Mouse (Mus musculus) hindbrain, embryonic 11.5 days (tissue): ENCODE results near the gene Radil. TPM values are rescaled to one million over a fixed set of nuclear protein-coding genes. Genes with fewer than 3 reads are reported as not detected.
A peak's percentile ranks its signal among the peaks of the same experiment; 100 is the strongest.

Experiments used
- ATAC-seq: fragments of 200-750 bp; cut with Nextera tagmentation; 2 replicates; pipeline ENCODE4 v1.8.0; 2017; ENCODE audit warnings: mild to moderate bottlenecking, moderate TSS enrichment, moderate library complexity; ENCODE audit not compliant: low FRiP score
- DNase-seq: peaks from one replicate; pipeline ENCODE4 v3.0.0-alpha.2; 2015; ENCODE audit warnings: low spot score
- H3K27ac ChIP-seq: fragments of 300-500 bp; sonication (generic); 2 replicates; pipeline ENCODE4 v1.5.1; 2014; ENCODE audit warnings: mild to moderate bottlenecking, low read depth, low read length
- H3K27me3 ChIP-seq: fragments of 300-500 bp; sonication (generic); 2 replicates; pipeline ENCODE4 v1.6.1; 2014; ENCODE audit warnings: mild to moderate bottlenecking, low read length, moderate library complexity, mixed read lengths; ENCODE audit not compliant: control insufficient read depth, insufficient read depth
- H3K36me3 ChIP-seq: fragments of 300-500 bp; sonication (generic); 2 replicates; pipeline ENCODE4 v1.6.1; 2014; ENCODE audit warnings: mild to moderate bottlenecking, low read length, moderate library complexity, mixed read lengths; ENCODE audit not compliant: control insufficient read depth, insufficient read depth
- H3K4me1 ChIP-seq: fragments of 300-500 bp; sonication (generic); replicated peaks from 2 replicates; pipeline ENCODE4 v1.6.1; 2014; ENCODE audit warnings: low read length, mixed read lengths; ENCODE audit not compliant: control insufficient read depth, insufficient read depth
- H3K4me2 ChIP-seq: fragments of 300-500 bp; sonication (generic); replicated peaks from 2 replicates; pipeline ENCODE4 v1.6.1; 2014; ENCODE audit warnings: mild to moderate bottlenecking, low read depth, low read length
- H3K4me3 ChIP-seq: fragments of 300-500 bp; sonication (generic); 2 replicates; pipeline ENCODE4 v1.5.1; 2014; ENCODE audit warnings: low read depth, low read length
- H3K9ac ChIP-seq: fragments of 300-500 bp; sonication (generic); 2 replicates; pipeline ENCODE4 v1.6.1; 2014; ENCODE audit warnings: low read depth, low read length
- H3K9me3 ChIP-seq: fragments of 300-500 bp; sonication (generic); 2 replicates; pipeline ENCODE4 v1.6.1; 2016; ENCODE audit warnings: low read length; ENCODE audit not compliant: control insufficient read depth
- WGBS: fragments of 180-500 bp; shearing (Covaris S2); extraction: QIAGEN DNeasy Blood & Tissue Kit; methylation state at CpG from one replicate; pipeline ENCODE4 v1.1.7; 2014; 5-methylcytosine and 5-hydroxymethylcytosine counted together
- polyA plus RNA-seq: library from polyadenylated mRNA; unstranded; fragments of >200 nt; fragmentation: Nextera tagmentation; extraction: Ambion mirVana; gene quantifications from 2 replicates; pipeline ENCODE4 v1.2.1, GENCODE M21; 2014

Radil gene
- polyA plus RNA-seq, 1 experiment from 2014 or later = 2.8 TPM

GRCm38 (mm10) chr5:142451759-142452158 lies 99.1 kb downstream of the Radil start:
- DNase-seq (peak; percentile 78), ATAC-seq (0 out of 2 replicates have a peak, but pooled peaks have one; percentile 14)
- WGBS = 0% methylated on average over 1 of the region's 1 CpGs
- Histone ChIP-seq H3K4me1 (peaks cover 3% of the 10 kb centered on the region; the same call in 1 of the 2 replicates), H3K27me3 (no peaks in the 10 kb centered on the region), H3K4me2 (no peak overlapping the region), H3K4me3 (no peak overlapping the region), H3K27ac (no peak overlapping the region), H3K9me3 (no peaks in the 10 kb centered on the region), H3K36me3 (peaks cover 11% of the 10 kb centered on the region; the same call in 1 of the 2 replicates), H3K9ac (no peak overlapping the region)

DNA sequence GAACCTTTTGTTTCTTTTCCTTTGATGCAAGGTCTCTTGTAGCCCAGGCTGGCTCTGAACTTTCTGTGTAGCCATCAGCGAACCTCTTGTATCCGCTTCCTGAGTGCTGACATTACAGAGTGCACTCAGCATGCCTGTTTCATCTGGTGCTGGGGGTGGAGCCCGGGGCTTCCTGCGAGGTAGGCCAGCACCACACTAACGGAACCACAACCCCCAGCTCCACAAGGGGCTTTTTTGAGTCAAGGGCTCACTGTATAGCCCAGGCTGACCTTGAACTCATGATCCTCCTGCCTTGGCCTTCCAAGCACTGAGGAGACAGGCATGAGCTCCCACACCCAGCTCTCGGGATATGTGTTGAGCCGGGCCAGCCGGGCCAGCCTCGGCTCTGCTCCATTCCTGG lies 100.1 kb downstream of the Radil start:
- no peak overlapping the region for H3K4me3 ChIP-seq
- H3K9ac ChIP-seq = no peak overlapping the region
- ATAC-seq = no peak
- 85% methylated on average over 9 of the region's 9 CpGs for WGBS
- no peak for DNase-seq
- H3K36me3 ChIP-seq = peaks cover 9% of the 10 kb centered on the region; the same call in 1 of the 2 replicates
- H3K27me3 ChIP-seq = no peaks in the 10 kb centered on the region
- H3K4me2 ChIP-seq = no peak overlapping the region
- peaks cover 3% of the 10 kb centered on the region for H3K4me1 ChIP-seq
- no peak overlapping the region for H3K27ac ChIP-seq
- H3K9me3 ChIP-seq = no peaks in the 10 kb centered on the region

- peaks cover 5% of the 10 kb centered on the region; the same call in 1 of the 2 replicates for H3K36me3 ChIP-seq
- ATAC-seq = no peak
- no peak overlapping the region for H3K4me3 ChIP-seq
- peaks cover 9% of the 10 kb centered on the region for H3K4me1 ChIP-seq
- H3K9ac ChIP-seq = no peak overlapping the region
- 44% methylated on average over 12 of the region's 12 CpGs for WGBS
- DNase-seq = no peak
- H3K27me3 ChIP-seq = no peaks in the 10 kb centered on the region
- no peaks in the 10 kb centered on the region for H3K9me3 ChIP-seq
- no peak overlapping the region for H3K4me2 ChIP-seq
- H3K27ac ChIP-seq = no peak overlapping the region
These were observed 102.3 kb downstream of the Radil start for GRCm38 (mm10) chr5:142448623-142449022.

DNA sequence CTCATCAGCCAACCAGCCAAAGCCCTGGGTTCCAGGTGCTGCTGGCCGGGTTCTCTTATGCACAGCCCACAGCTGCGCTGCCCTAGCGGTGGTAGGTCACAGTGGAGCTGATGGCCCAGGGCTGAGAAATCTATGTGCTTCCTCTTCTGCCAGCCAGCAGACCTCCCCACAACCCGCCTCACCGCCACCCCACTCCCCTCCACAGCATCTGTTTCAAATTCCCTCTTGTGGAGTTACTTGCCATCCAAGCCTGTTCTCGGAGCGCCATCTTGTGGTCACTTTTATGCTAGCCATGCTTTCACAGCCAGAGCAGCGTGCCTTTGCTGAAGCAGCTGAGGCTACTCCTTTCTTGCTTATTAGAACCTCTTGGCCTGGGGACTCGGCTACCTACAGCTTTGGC lies 102.8 kb downstream of the Radil start:
- H3K27me3 ChIP-seq = no peaks in the 10 kb centered on the region
- ATAC-seq (peak; percentile 51), DNase-seq (peak; percentile 96)
- 0 out of 2 replicates have a peak, but pooled peaks cover 2% of the 10 kb centered on the region for H3K36me3 ChIP-seq
- H3K9me3 ChIP-seq = no peaks in the 10 kb centered on the region
- H3K4me2 ChIP-seq = no peak overlapping the region
- H3K4me1 ChIP-seq = peaks cover 12% of the 10 kb centered on the region
- 11% methylated on average over 9 of the region's 9 CpGs for WGBS
- no peak overlapping the region for H3K27ac ChIP-seq
- no peak overlapping the region for H3K4me3 ChIP-seq
- H3K9ac ChIP-seq = no peak overlapping the region

- ATAC-seq (no peak), DNase-seq (peak; percentile 48)
- 47% methylated on average over 8 of the region's 8 CpGs for WGBS
- Histone ChIP-seq H3K9ac (no peak overlapping the region), H3K4me3 (no peak overlapping the region), H3K27ac (no peak overlapping the region), H3K36me3 (no peaks in the 10 kb centered on the region), H3K4me1 (peaks cover 17% of the 10 kb centered on the region), H3K27me3 (no peaks in the 10 kb centered on the region), H3K9me3 (no peaks in the 10 kb centered on the region), H3K4me2 (no peak overlapping the region)
These were observed 105.2 kb downstream of the Radil start for GRCm38 (mm10) chr5:142445709-142446108.

DNA sequence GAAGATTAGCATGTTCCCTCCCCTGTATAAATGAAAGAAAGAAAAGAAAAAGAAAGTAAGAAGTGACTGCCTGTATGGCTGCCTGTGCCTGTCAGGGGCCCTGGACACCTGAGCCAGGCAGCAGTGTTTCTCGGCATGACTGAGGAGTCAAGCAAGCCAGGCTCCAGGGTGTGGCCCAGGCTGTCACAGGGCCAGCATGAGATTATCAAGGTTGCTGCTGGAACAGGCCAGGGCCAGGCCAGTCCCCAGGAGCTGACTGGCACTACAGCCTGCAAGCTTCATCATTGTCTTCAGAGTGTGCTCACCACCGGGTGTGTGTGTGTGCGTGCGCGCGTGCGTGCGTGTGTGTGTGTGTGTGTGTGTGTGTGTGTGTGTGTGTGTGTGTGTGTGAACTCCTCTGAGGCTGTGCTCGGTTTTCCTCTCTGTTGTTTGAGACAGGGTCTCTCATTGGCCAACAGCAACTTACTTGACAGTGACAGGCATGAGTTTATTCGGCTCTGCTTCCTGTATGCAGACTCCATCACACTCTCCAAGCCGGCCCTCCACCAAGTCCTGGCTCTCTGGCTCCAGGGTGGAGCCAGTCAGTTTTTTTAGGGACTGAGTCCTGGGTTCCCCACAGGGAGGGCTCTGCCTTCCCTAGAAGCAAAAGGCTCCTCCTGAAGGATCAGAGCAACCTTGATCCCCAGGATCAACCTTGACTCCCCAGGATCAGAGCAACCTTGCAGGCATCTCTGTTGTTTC lies 105.9 kb downstream of the Radil start:
- Histone ChIP-seq H3K4me2 (no peak overlapping the region), H3K4me1 (peaks cover 17% of the 10 kb centered on the region), H3K36me3 (no peaks in the 10 kb centered on the region), H3K9ac (no peak overlapping the region), H3K27ac (no peak overlapping the region), H3K4me3 (no peak overlapping the region), H3K9me3 (no peaks in the 10 kb centered on the region), H3K27me3 (no peaks in the 10 kb centered on the region)
- DNase-seq (no peak), ATAC-seq (no peak)
- 66% methylated on average over 11 of the region's 11 CpGs for WGBS

DNA sequence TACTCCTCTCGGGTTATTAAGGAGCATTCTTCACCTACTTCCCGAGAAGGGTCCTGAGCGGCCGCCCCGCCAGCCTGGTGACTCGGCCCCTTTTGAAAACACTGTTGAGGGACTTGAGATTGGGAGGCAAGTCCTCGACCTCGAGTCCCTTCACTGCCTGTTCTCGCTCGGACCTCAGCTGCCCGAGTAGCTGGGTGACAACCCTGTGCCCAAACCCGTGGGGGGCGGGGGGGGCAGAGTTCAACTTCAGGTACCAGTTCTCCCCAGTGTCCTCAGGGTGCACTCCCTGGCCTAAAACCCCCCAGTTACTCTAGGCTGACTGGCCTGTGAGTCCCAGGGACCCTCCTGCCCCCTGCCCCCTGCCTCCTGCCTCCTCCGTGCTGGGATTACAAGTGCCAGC lies 106.9 kb downstream of the Radil start:
- Histone ChIP-seq H3K4me2 (no peak overlapping the region), H3K4me3 (no peak overlapping the region), H3K27ac (no peak overlapping the region), H3K36me3 (no peaks in the 10 kb centered on the region), H3K9ac (no peak overlapping the region), H3K4me1 (peaks cover 24% of the 10 kb centered on the region), H3K27me3 (no peaks in the 10 kb centered on the region), H3K9me3 (no peaks in the 10 kb centered on the region)
- no peak for DNase-seq
- WGBS = 76% methylated on average over 14 of the region's 14 CpGs
- no peak for ATAC-seq

DNA sequence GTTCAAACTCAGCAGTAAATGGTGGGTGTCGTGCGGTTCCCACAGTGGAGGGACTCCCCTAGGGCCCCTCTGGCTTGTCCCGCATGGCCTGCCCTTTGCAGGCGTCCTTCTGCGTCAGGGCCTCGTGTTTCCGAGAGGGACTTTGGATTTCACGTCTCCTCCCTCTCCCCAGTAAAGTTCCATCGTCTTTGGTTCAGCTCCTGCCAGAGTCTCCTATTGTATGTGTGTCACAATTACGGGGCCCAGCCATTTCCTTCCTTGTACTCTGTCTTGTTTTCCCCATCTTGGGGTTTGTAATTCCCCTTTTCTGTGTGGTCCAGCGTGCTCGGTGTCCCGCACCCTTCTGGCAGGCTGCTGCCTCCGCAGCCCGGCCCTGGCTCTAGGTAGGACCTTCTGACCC lies 107.4 kb downstream of the Radil start:
- no peaks in the 10 kb centered on the region for H3K36me3 ChIP-seq
- no peaks in the 10 kb centered on the region for H3K9me3 ChIP-seq
- no peak overlapping the region for H3K4me2 ChIP-seq
- no peaks in the 10 kb centered on the region for H3K27me3 ChIP-seq
- WGBS = 64% methylated on average over 15 of the region's 15 CpGs
- ATAC-seq (no peak), DNase-seq (no peak)
- H3K27ac ChIP-seq = no peak overlapping the region
- no peak overlapping the region for H3K4me3 ChIP-seq
- H3K9ac ChIP-seq = no peak overlapping the region
- H3K4me1 ChIP-seq = peaks cover 24% of the 10 kb centered on the region

DNA sequence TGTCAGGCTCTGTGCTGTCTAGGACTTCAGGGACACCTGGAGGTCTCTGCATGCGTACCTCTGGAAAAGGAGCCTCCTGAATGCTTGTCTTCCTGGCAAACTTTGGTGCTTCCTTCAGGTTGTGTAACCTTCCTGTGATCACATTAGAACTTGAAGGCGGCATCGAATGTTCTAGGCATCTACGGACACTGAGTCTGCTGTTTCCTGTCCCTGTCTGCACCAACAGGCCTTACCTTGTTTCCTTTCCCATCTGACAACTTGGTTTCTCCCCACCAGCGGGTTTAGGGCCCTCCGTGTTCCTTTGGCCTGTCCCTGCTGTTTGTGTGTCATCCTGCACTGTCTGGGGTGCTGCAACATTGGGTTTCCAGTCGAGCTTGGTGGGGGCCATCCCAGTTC lies 108.9 kb downstream of the Radil start:
- WGBS = 82% methylated on average over 7 of the region's 7 CpGs
- DNase-seq (no peak), ATAC-seq (no peak)
- H3K9ac ChIP-seq = no peak overlapping the region
- no peak overlapping the region for H3K4me2 ChIP-seq
- H3K36me3 ChIP-seq = no peaks in the 10 kb centered on the region
- no peak overlapping the region for H3K27ac ChIP-seq
- no peak overlapping the region for H3K4me3 ChIP-seq
- H3K4me1 ChIP-seq = peaks cover 21% of the 10 kb centered on the region
- no peaks in the 10 kb centered on the region for H3K9me3 ChIP-seq
- H3K27me3 ChIP-seq = no peaks in the 10 kb centered on the region
